Mouse (Mus musculus) forebrain, postnatal 0 days (tissue): Measurements from ENCODE around the gene Tns1. TPM values are rescaled to one million over a fixed set of nuclear protein-coding genes. Genes with fewer than 3 reads are reported as not detected.

Experiments
- ATAC-seq: fragments of 200-750 bp; cut with Nextera tagmentation; 2 replicates; pipeline ENCODE4 v1.8.0; 2017; ENCODE audit warnings: mild to moderate bottlenecking, moderate library complexity
- DNase-seq: peaks from one replicate; pipeline ENCODE4 v3.0.0-alpha.2; 2015
- H3K27ac ChIP-seq: fragments of 300-500 bp; sonication (generic); 2 replicates; pipeline ENCODE4 v1.5.1; 2014; ENCODE audit warnings: low read depth, mild to moderate bottlenecking, antibody characterized with exemption, low read length, moderate library complexity, mixed read lengths
- H3K27me3 ChIP-seq: fragments of 300-500 bp; sonication (generic); 2 replicates; pipeline ENCODE4 v1.6.1; 2014; ENCODE audit warnings: mild to moderate bottlenecking, low read length, mixed read lengths; ENCODE audit not compliant: insufficient read depth
- H3K36me3 ChIP-seq: fragments of 300-500 bp; sonication (generic); 2 replicates; pipeline ENCODE4 v1.6.1; 2014; ENCODE audit warnings: mild to moderate bottlenecking, moderate library complexity; ENCODE audit not compliant: insufficient read depth
- H3K4me1 ChIP-seq: fragments of 300-500 bp; sonication (generic); 2 replicates; pipeline ENCODE4 v1.6.1; 2014; ENCODE audit warnings: antibody characterized with exemption; ENCODE audit not compliant: insufficient read depth
- H3K4me2 ChIP-seq: fragments of 300-500 bp; sonication (generic); 2 replicates; pipeline ENCODE4 v1.6.1; 2014; ENCODE audit warnings: low read depth, mild to moderate bottlenecking, moderate library complexity
- H3K4me3 ChIP-seq: fragments of 300-500 bp; sonication (generic); 2 replicates; pipeline ENCODE4 v1.5.1; 2014; ENCODE audit warnings: low read depth, low read length, mixed read lengths
- H3K9ac ChIP-seq: fragments of 300-500 bp; sonication (generic); 2 replicates; pipeline ENCODE4 v1.6.1; 2014; ENCODE audit warnings: mild to moderate bottlenecking
- H3K9me3 ChIP-seq: fragments of 300-500 bp; sonication (generic); 2 replicates; pipeline ENCODE4 v1.6.1; 2016; ENCODE audit warnings: low read length
- CTCF ChIP-seq: sonication (generic); IDR thresholded peaks from 2 replicates; pipeline ENCODE4 v1.5.1; 2016; ENCODE audit warnings: antibody characterized with exemption, control low read depth, low read depth
- WGBS: fragments of 180-500 bp; shearing (Covaris S2); extraction: QIAGEN DNeasy Blood & Tissue Kit; methylation state at CpG from one replicate; pipeline ENCODE4 v1.1.7; 2014; 5-methylcytosine and 5-hydroxymethylcytosine counted together
- polyA plus RNA-seq: library from polyadenylated mRNA; unstranded; fragments of >200 nt; fragmentation: Nextera tagmentation; extraction: Ambion mirVana; gene quantifications from 2 replicates; pipeline ENCODE4 v1.2.1, GENCODE M21; 2015
- total RNA-seq: library from RNA; depleted of rRNA; stranded (reverse); fragments of >200 nt; gene quantifications from 2 replicates; pipeline ENCODE4 v1.2.3, GENCODE M21; 2014

Gene Tns1
- total and polyA plus RNA-seq, 2 experiments from 2014 or later = 7.0 to 21.8 TPM

- DNase-seq (no peak), ATAC-seq (no peak)
- 87% methylated on average over 6 of the region's 6 CpGs for WGBS
- H3K36me3 ChIP-seq = no peaks in the 10 kb centered on the region
- H3K4me1 ChIP-seq = no peaks in the 10 kb centered on the region
- H3K4me3 ChIP-seq = no peak overlapping the region
- no peak overlapping the region for H3K9ac ChIP-seq
- no peaks in the 10 kb centered on the region for H3K9me3 ChIP-seq
- H3K4me2 ChIP-seq = no peak overlapping the region
- H3K27me3 ChIP-seq = no peaks in the 10 kb centered on the region
- no peak overlapping the region for H3K27ac ChIP-seq
- no peak for TF ChIP-seq CTCF
Measured at GRCm38 (mm10) chr1:74135326-74135950, 11.2 kb upstream of the Tns1 start.

DNA sequence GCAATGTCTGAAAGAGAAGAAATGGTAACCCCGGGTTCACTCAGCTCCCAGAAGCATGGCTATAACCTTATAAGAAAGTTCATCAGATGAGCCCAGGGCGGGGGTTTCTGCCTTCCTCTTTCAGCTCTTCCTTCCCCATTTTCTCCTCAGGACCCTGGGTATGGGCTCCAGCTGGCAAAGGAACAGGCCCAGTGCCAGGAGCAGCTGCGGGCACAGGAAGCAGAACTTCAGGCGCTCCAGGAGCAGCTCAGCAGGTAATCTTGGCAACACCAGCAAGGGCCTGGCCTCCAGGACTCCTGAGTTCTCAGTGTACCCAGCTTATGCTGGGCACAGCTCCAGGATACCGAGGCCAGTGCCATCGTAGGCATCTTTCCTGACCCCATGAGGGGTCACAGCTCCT is 9.7 kb upstream of the Tns1 start:
- no peak for TF ChIP-seq CTCF
- 78% methylated on average over 6 of the region's 6 CpGs for WGBS
- no peak for ATAC-seq
- Histone ChIP-seq H3K36me3 (no peaks in the 10 kb centered on the region), H3K9me3 (no peaks in the 10 kb centered on the region), H3K4me1 (no peaks in the 10 kb centered on the region), H3K4me2 (no peak overlapping the region), H3K4me3 (no peak overlapping the region), H3K9ac (no peak overlapping the region), H3K27me3 (no peaks in the 10 kb centered on the region), H3K27ac (no peak overlapping the region)
- no peak for DNase-seq

GRCm38 (mm10) chr1:74132011-74132410 is 7.8 kb upstream of the Tns1 start:
- H3K9ac ChIP-seq = no peak overlapping the region
- H3K36me3 ChIP-seq = no peaks in the 10 kb centered on the region
- no peaks in the 10 kb centered on the region for H3K4me1 ChIP-seq
- H3K9me3 ChIP-seq = no peaks in the 10 kb centered on the region
- no peak for TF ChIP-seq CTCF
- H3K4me2 ChIP-seq = no peak overlapping the region
- H3K27me3 ChIP-seq = no peaks in the 10 kb centered on the region
- WGBS = 65% methylated on average over 3 of the region's 3 CpGs
- no peak for DNase-seq
- H3K4me3 ChIP-seq = no peak overlapping the region
- no peak overlapping the region for H3K27ac ChIP-seq
- no peak for ATAC-seq

- Histone ChIP-seq H3K27ac (no peak overlapping the region), H3K9me3 (no peaks in the 10 kb centered on the region), H3K9ac (no peak overlapping the region), H3K36me3 (no peaks in the 10 kb centered on the region), H3K4me2 (no peak overlapping the region), H3K4me1 (no peaks in the 10 kb centered on the region), H3K4me3 (no peak overlapping the region), H3K27me3 (no peaks in the 10 kb centered on the region)
- DNase-seq = no peak
- no peak for ATAC-seq
- 83% methylated on average over 8 of the region's 8 CpGs for WGBS
- no peak for TF ChIP-seq CTCF
Measured at GRCm38 (mm10) chr1:74130883-74131659, 6.8 kb upstream of the Tns1 start.

DNA sequence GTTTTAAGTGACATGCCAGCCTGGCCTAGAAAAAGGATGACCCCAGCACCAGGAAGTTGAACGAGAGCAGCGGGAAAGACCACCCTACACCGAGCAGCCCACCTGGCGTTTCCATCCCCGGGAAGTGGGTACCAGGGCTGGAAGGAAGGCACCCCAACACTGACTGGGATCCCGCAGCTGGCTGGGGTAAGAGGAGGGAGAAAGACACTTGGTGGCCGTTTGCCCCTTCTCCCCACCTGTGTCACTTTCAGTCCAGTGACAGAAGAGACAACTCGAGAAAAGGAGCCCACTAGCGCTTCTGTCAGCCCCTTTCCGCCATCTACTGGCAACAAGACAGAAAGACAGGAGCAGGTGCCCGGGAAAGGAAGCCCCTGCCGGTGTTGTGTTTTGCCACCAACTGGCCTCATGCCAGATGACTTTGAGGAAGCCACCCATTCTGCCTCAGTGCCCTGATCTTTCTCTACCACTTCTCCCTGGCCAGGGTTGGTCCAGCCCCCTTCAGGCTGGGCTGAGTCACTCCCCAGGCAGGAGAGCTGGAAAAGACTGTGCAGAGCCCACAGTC is 823 bp upstream of the Tns1 start, which contains the start of gene Rufy4:
Gene Rufy4, plus strand, starts transcription at position 551 of the 562 bp plus-strand sequence.
- peak; percentile 81 for DNase-seq
- peak within 1 kb of the TSS; percentile 25 for H3K9ac ChIP-seq
- H3K4me1 ChIP-seq = 0 out of 2 replicates have a peak, but pooled peaks cover 6% of the 10 kb centered on the region
- peak within 1 kb of the TSS; percentile 78 for H3K4me2 ChIP-seq
- no peaks in the 10 kb centered on the region for H3K9me3 ChIP-seq
- WGBS = under 1% methylated on average over 12 of the region's 12 CpGs
- H3K27me3 ChIP-seq = peaks cover 11% of the 10 kb centered on the region
- H3K36me3 ChIP-seq = no peaks in the 10 kb centered on the region
- no peak within 1 kb of the TSS for H3K27ac ChIP-seq
- H3K4me3 ChIP-seq = peak within 1 kb of the TSS; percentile 43
- ATAC-seq = peak; percentile 66
- peak; percentile 85 for TF ChIP-seq CTCF

GRCm38 (mm10) chr1:74123215-74123614 is 1.0 kb downstream of the Tns1 start:
- no peak for TF ChIP-seq CTCF
- no peaks in the 10 kb centered on the region for H3K9me3 ChIP-seq
- DNase-seq (no peak), ATAC-seq (no peak)
- no peaks in the 10 kb centered on the region for H3K36me3 ChIP-seq
- 69% methylated on average over 8 of the region's 8 CpGs for WGBS
- H3K27me3 ChIP-seq = peaks cover 11% of the 10 kb centered on the region
- H3K9ac ChIP-seq = no peak overlapping the region
- no peak overlapping the region for H3K4me3 ChIP-seq
- H3K27ac ChIP-seq = no peak overlapping the region
- no peak overlapping the region for H3K4me2 ChIP-seq
- 0 out of 2 replicates have a peak, but pooled peaks cover 6% of the 10 kb centered on the region for H3K4me1 ChIP-seq
